Mouse (Mus musculus): ENCODE measurements at regions not wholly inside any gene's neighbourhood (a gene's known extent, or its start where the extent isn't known, plus 50 kb on each side); places are given as distances from the start of the nearest gene placed in this dataset.

GRCm38 (mm10) chr1:35766271-35766670, 301.9 kb upstream of the Hs6st1 start:
- H3K27me3 ChIP-seq (ENCODE audit: control insufficient read depth in 1 of 2, insufficient read depth in 2 of 2, low read length in 2 of 2): no peaks in the 10 kb centered on the region; a peak in 1 of 4 replicates
- H3K9ac ChIP-seq (ENCODE audit: control insufficient read depth, low read depth, low read length, poor library complexity, severe bottlenecking): no peak overlapping the region

GRCm38 (mm10) chr1:35772567-35772966, 295.6 kb upstream of the Hs6st1 start:
- H3K9me3 ChIP-seq (replicated peaks; ENCODE audit: insufficient read depth, low read length): no peaks in the 10 kb centered on the region
- H3K9ac ChIP-seq (ENCODE audit: control insufficient read depth, low read depth, low read length, poor library complexity, severe bottlenecking): no peak overlapping the region
- no peak overlapping the region for H3K4me3 ChIP-seq (ENCODE audit: control insufficient read depth in 1 of 2, insufficient read depth in 1 of 2, low read depth in 2 of 2, low read length in 2 of 2)
- H3K27ac ChIP-seq (ENCODE audit: control insufficient read depth, low read depth, low read length): no peak overlapping the region
- no peak for TF ChIP-seq TAL1 (IDR thresholded peaks at IDR 0.05; ENCODE audit: low read length)
- TF ChIP-seq RCOR1 (IDR thresholded peaks at IDR 0.05; ENCODE audit: low read depth, low read length): no peak
- no peak for TF ChIP-seq MAFK (IDR thresholded peaks at IDR 0.05; ENCODE audit: borderline replicate concordance, low read depth, low read length)
- no peak for TF ChIP-seq ZMIZ1 (IDR thresholded peaks at IDR 0.05; ENCODE audit: low read depth, low read length)
- no peak for TF ChIP-seq HCFC1 (IDR thresholded peaks at IDR 0.05; ENCODE audit: low read depth, low read length)
- TF ChIP-seq MYB (IDR thresholded peaks at IDR 0.05; ENCODE audit: low read depth, low read length): no peak
- no peak for TF ChIP-seq GABPA (IDR thresholded peaks at IDR 0.05; ENCODE audit: low read depth, low read length)
- H3K79me2 ChIP-seq (ENCODE audit: control insufficient read depth, insufficient read depth, low read length, poor library complexity): no peaks in the 10 kb centered on the region
- H3K4me1 ChIP-seq (ENCODE audit: control insufficient read depth in 1 of 2, insufficient read depth in 2 of 2, low read length in 2 of 2): no peaks in the 10 kb centered on the region
- H3K36me3 ChIP-seq (ENCODE audit: control insufficient read depth in 1 of 2, insufficient read depth in 2 of 2, low read length in 2 of 2): no peaks in the 10 kb centered on the region
- H3K27me3 ChIP-seq (ENCODE audit: control insufficient read depth in 1 of 2, insufficient read depth in 2 of 2, low read length in 2 of 2): no peaks in the 10 kb centered on the region; a peak in 1 of 4 replicates
- no peak for DNase-seq (ENCODE audit: low read depth, low spot score)

More at GRCm38 (mm10) chr1:35766271-35766670, 301.9 kb upstream of the Hs6st1 start:
- no peaks in the 10 kb centered on the region for H3K9me3 ChIP-seq (replicated peaks; ENCODE audit: insufficient read depth, low read length)
- no peaks in the 10 kb centered on the region for H3K36me3 ChIP-seq (ENCODE audit: control insufficient read depth in 1 of 2, insufficient read depth in 2 of 2, low read length in 2 of 2)
- H3K27ac ChIP-seq (ENCODE audit: control insufficient read depth, low read depth, low read length): no peak overlapping the region
- no peak for DNase-seq (ENCODE audit: low read depth, low spot score)
- H3K79me2 ChIP-seq (ENCODE audit: control insufficient read depth, insufficient read depth, low read length, poor library complexity): no peaks in the 10 kb centered on the region
- no peak for TF ChIP-seq ETS1 (IDR thresholded peaks at IDR 0.05; ENCODE audit: low read depth, low read length)
- no peak for TF ChIP-seq MYC (IDR thresholded peaks at IDR 0.05; ENCODE audit: low read depth, low read length)
- no peak for TF ChIP-seq NRF1 (IDR thresholded peaks at IDR 0.05; ENCODE audit: insufficient read depth, low read depth, low read length, poor library complexity, severe bottlenecking)
- no peak for TF ChIP-seq ZC3H11A (IDR thresholded peaks at IDR 0.05; ENCODE audit: low read depth, low read length)
- no peak for TF ChIP-seq TBP (IDR thresholded peaks at IDR 0.05; ENCODE audit: low read depth, low read length)
- no peak for TF ChIP-seq MAZ (IDR thresholded peaks at IDR 0.05; ENCODE audit: low read depth, low read length)
- no peak for TF ChIP-seq MYB (IDR thresholded peaks at IDR 0.05; ENCODE audit: low read depth, low read length)
- TF ChIP-seq POLR2A (IDR thresholded peaks at IDR 0.05; ENCODE audit: control insufficient read depth in 1 of 2, insufficient read depth in 1 of 2, low read depth in 1 of 2, low read length in 2 of 2, poor library complexity in 1 of 2): no peak
- no peak for TF ChIP-seq TCF12 (IDR thresholded peaks at IDR 0.05; ENCODE audit: low read depth, low read length)
- TF ChIP-seq USF1 (IDR thresholded peaks at IDR 0.05; ENCODE audit: low read depth, low read length): no peak
- TF ChIP-seq ZNF384 (IDR thresholded peaks at IDR 0.05; ENCODE audit: low read depth, low read length): no peak
- TF ChIP-seq USF2 (IDR thresholded peaks at IDR 0.05; ENCODE audit: borderline replicate concordance in 1 of 2, insufficient read depth in 1 of 2, low read depth in 1 of 2, low read length in 2 of 2): no peak
- TF ChIP-seq MXI1 (IDR thresholded peaks at IDR 0.05; ENCODE audit: low read depth, low read length): no peak
- no peak for TF ChIP-seq MEF2A (IDR thresholded peaks at IDR 0.05; ENCODE audit: extremely low read depth, insufficient replicate concordance, low read depth, low read length, poor library complexity, severe bottlenecking)
- TF ChIP-seq POLR2AphosphoS2 (IDR thresholded peaks at IDR 0.05; ENCODE audit: low read length): no peak
- TF ChIP-seq JUND (IDR thresholded peaks at IDR 0.05; ENCODE audit: low read depth, low read length): no peak
- H3K4me1 ChIP-seq (ENCODE audit: control insufficient read depth in 1 of 2, insufficient read depth in 2 of 2, low read length in 2 of 2): no peaks in the 10 kb centered on the region
- no peak overlapping the region for H3K4me3 ChIP-seq (ENCODE audit: control insufficient read depth in 1 of 2, insufficient read depth in 1 of 2, low read depth in 2 of 2, low read length in 2 of 2)
